Mouse (Mus musculus): ENCODE measurements around the gene Dmrta2.
A peak's percentile ranks its signal among the peaks of the same experiment; 100 is the strongest.

DNA sequence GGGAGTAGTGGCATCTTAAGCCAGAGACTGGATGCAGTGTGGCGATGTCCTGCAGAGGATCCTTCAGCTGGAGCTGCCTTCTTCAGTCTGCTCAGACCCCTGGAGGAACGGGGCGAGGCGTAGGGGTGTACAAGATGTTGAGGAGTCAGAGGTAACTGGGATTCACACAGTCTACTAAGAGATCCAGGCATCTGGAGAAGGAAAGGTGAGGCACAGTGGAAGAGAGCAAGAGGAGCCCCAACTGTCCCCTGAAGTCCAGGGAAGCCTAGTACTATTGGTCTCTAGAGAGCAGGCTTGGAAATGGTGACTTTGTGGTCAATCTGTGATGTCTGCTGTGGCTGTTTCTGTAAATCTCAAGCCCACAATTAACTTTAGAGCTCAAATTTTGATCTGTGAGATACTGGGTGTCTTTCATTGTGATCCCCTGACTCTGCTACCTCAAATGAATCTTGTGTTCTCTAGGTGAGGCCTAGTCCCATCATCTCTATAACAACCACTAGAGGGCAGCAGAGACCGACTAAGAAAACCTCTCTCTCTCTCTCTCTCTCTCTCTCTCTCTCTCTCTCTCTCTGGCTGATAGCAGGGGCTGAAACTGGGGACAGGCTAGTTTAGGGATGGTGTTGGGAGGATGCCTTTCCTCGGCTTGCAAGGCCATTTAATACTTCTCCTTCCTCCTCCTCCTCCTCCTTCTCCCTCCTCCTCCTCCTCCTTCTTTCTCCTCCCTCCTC is 50.8 kb downstream of the Dmrta2 start:
- TF ChIP-seq CTCF (IDR thresholded peaks at IDR 0.05; ENCODE audit: low read depth, low read length) (0 out of 2 replicates have a peak, but pooled peaks have one; percentile 29), POLR2A (IDR thresholded peaks at IDR 0.05; ENCODE audit: borderline replicate concordance, low read depth, low read length) (no peak)
